Mouse (Mus musculus) liver, embryonic 12.5 days (tissue): Measurements from ENCODE around the gene Unc13c. TPM values are rescaled to one million over a fixed set of nuclear protein-coding genes. Genes with fewer than 3 reads are reported as not detected.

ENCODE experiments used
- ATAC-seq: fragments of 200-750 bp; cut with Nextera tagmentation; 2 replicates; pipeline ENCODE4 v1.8.0; 2017; ENCODE audit warnings: moderate number of reproducible peaks, mild to moderate bottlenecking, moderate library complexity
- H3K27ac ChIP-seq: fragments of 300-500 bp; sonication (generic); 2 replicates; pipeline ENCODE4 v1.5.1; 2016; ENCODE audit warnings: mild to moderate bottlenecking
- H3K27me3 ChIP-seq: fragments of 300-500 bp; sonication (generic); replicated peaks from 2 replicates; pipeline ENCODE4 v1.6.1; 2016; ENCODE audit warnings: mild to moderate bottlenecking, moderate library complexity
- H3K36me3 ChIP-seq: fragments of 300-500 bp; sonication (generic); 2 replicates; pipeline ENCODE4 v1.6.1; 2016; ENCODE audit warnings: mild to moderate bottlenecking, moderate library complexity
- H3K4me1 ChIP-seq: fragments of 300-500 bp; sonication (generic); 2 replicates; pipeline ENCODE4 v1.6.1; 2016
- H3K4me2 ChIP-seq: fragments of 300-500 bp; sonication (generic); 2 replicates; pipeline ENCODE4 v1.6.1; 2016; ENCODE audit warnings: mild to moderate bottlenecking, moderate library complexity
- H3K4me3 ChIP-seq: fragments of 300-500 bp; sonication (generic); 2 replicates; pipeline ENCODE4 v1.5.1; 2016; ENCODE audit warnings: mild to moderate bottlenecking, moderate library complexity
- H3K9ac ChIP-seq: fragments of 300-500 bp; sonication (generic); 2 replicates; pipeline ENCODE4 v1.6.1; 2016; ENCODE audit warnings: mild to moderate bottlenecking, moderate library complexity
- H3K9me3 ChIP-seq: fragments of 300-500 bp; sonication (generic); replicated peaks from 2 replicates; pipeline ENCODE4 v1.6.1; 2016; ENCODE audit warnings: mild to moderate bottlenecking, moderate library complexity
- WGBS: fragments of 180-500 bp; shearing (Covaris S2); methylation state at CpG from one replicate; pipeline ENCODE4 v1.1.7; 2016; ENCODE audit not compliant: insufficient replicate concordance; 5-methylcytosine and 5-hydroxymethylcytosine counted together
- polyA plus RNA-seq: library from polyadenylated mRNA; unstranded; fragments of >200 nt; fragmentation: Nextera tagmentation; extraction: Ambion mirVana; gene quantifications from 2 replicates; pipeline ENCODE4 v1.2.1, GENCODE M21; 2016

Gene Unc13c
- polyA plus RNA-seq, 1 experiment from 2014 or later, result 0.04 TPM

DNA sequence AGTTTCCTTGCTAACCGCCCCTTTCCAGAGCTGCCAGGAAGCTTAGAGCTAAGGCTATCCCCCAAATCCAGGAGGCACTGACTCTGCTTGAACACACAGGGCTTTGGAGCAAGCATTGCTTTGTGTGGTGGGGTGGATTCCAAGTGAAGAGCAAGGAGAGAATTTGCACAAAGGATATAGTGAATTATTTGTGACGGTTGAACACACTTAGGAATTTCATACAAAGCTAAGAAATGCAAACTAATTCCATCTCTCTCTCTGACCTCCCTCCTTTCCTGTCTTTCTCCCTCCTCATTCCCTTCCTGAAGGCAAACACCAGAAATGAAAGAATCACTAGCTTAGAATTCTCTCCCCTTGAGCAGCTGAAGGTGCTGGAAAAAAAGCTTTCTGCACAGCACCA is 271.7 kb downstream of the Unc13c start:
- H3K4me3 ChIP-seq, result no peak overlapping the region
- no peaks in the 10 kb centered on the region for H3K36me3 ChIP-seq
- WGBS, result 61% methylated on average over 2 of the region's 2 CpGs
- H3K27ac ChIP-seq, result no peak overlapping the region
- no peaks in the 10 kb centered on the region for H3K4me1 ChIP-seq
- no peak for ATAC-seq
- H3K4me2 ChIP-seq, result no peak overlapping the region
- no peaks in the 10 kb centered on the region for H3K9me3 ChIP-seq
- H3K9ac ChIP-seq, result no peak overlapping the region
- H3K27me3 ChIP-seq, result no peaks in the 10 kb centered on the region

DNA sequence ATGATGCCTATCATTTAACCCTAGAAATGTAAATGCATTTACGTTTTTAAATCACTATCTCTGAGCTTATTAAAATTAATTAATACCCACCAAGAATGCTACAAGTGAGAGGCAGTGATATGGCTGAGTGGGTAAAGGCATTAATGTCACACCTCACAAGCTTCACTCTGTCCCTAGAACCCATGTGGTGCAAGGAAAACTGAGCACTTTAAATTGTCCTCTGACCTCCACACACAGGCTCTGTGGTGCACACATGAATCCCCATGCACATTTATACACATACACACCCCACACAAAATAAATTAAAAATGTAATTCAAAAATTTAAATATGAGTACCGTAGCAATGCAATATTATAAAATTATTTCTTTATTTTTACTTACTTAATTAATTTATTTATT is 287.2 kb downstream of the Unc13c start:
- ATAC-seq, result no peak
- Histone ChIP-seq H3K4me3 (no peak overlapping the region), H3K4me2 (no peak overlapping the region), H3K4me1 (no peaks in the 10 kb centered on the region), H3K27me3 (no peaks in the 10 kb centered on the region), H3K9me3 (no peaks in the 10 kb centered on the region), H3K9ac (no peak overlapping the region), H3K27ac (no peak overlapping the region), H3K36me3 (no peaks in the 10 kb centered on the region)
- 56% methylated on average over 2 of the region's 2 CpGs for WGBS

DNA sequence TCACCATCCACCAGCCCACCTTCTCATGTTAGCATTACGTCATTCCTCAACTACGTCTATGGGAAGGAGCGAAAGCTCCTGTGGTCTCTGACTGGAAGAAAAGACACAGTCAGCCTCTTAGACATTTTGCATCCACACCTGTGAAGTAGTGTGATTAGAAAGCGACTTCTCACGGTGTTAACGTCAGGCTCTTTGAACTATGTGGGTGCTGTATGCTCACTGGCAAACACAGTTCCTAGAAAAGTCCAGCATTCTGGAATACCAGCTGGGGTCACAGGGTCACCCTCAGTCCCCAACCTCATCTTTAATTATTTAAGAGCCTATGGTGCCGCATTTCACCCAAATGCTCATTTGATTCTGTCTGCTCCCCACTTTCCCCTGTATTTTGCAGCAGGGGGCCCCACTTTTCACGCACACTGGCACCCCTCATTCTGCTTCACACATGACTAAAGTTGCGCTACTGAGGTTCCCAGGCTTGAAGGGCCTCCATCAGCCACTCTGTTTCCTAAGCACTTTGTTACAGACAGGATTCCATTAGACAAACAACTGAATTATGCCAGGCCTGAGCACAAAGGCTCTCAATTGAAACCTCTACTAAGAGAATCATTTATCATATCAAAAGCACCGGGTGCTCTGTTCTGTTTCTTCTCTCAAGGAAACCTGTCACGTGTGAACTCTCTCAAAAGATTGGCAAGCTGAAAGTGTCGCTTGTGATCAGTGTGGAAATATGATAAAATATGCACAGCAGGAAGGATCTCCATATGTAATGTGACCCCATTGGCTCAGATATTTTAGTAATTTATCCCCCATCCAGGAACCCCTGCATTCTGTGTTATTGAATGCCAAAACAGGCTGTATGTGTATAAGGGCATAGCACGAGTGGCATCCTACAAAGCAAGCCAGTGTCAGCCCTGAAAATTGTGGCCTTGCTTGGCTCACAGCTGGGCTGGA is 287.9 kb downstream of the Unc13c start:
- H3K27me3 ChIP-seq, result no peaks in the 10 kb centered on the region
- no peaks in the 10 kb centered on the region for H3K9me3 ChIP-seq
- H3K4me2 ChIP-seq, result no peak overlapping the region
- ATAC-seq, result no peak
- H3K27ac ChIP-seq, result no peak overlapping the region
- H3K36me3 ChIP-seq, result no peaks in the 10 kb centered on the region
- 64% methylated on average over 13 of the region's 13 CpGs for WGBS
- no peak overlapping the region for H3K4me3 ChIP-seq
- H3K4me1 ChIP-seq, result no peaks in the 10 kb centered on the region
- H3K9ac ChIP-seq, result no peak overlapping the region

DNA sequence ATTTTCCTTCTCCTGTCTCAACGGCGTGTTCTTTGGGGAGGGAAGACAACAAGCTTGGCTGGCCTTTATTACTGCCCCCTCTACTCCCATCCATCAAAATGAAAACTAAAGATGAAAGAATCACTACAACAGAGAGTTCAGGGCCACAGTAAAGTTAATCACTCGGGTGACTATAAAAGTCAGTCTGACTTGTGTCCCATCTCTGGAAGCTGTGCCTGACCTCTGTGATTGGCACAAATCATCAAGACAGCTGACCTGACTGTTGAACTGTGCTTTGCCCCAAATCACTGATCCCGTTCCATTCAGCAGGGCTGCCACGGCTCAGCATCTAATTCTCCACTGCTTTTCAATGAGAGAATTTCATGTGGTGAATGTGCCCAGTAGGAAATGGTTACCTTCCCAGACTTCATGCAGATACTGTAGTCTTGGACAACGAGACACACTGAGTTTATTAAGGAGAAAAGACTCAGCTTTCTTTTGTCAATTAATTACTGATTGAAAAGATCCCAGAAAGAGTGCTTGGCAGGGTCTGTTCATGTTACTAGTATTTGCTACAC is 297.0 kb downstream of the Unc13c start:
- Histone ChIP-seq H3K36me3 (no peaks in the 10 kb centered on the region), H3K27ac (no peak overlapping the region), H3K4me2 (no peak overlapping the region), H3K9me3 (no peaks in the 10 kb centered on the region), H3K4me1 (no peaks in the 10 kb centered on the region), H3K4me3 (no peak overlapping the region), H3K9ac (no peak overlapping the region), H3K27me3 (no peaks in the 10 kb centered on the region)
- 60% methylated on average over 6 of the region's 6 CpGs for WGBS
- no peak for ATAC-seq

DNA sequence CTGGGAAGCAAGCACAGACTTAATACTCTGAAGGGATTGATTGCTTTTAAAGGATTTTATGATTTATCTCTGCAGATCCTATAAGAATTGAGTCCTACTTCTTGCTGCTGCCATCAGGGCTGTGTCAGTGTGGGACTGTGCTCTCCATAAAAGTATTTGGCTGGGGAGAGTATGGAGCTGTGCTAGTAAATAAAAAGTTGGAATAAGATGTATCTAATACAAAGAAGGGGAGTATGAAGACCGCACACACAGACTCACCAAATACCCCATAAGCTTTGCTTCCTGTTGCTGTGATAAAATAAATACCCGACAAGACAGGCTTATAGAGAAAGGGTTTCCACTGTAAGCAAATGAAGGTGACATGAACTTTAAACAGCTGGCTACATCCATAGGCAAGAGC is 298.7 kb downstream of the Unc13c start:
- ATAC-seq, result no peak
- no peak overlapping the region for H3K4me3 ChIP-seq
- H3K27me3 ChIP-seq, result no peaks in the 10 kb centered on the region
- H3K9ac ChIP-seq, result no peak overlapping the region
- no peaks in the 10 kb centered on the region for H3K36me3 ChIP-seq
- no peaks in the 10 kb centered on the region for H3K4me1 ChIP-seq
- 60% methylated on average over 2 of the region's 2 CpGs for WGBS
- H3K4me2 ChIP-seq, result no peak overlapping the region
- H3K9me3 ChIP-seq, result no peaks in the 10 kb centered on the region
- no peak overlapping the region for H3K27ac ChIP-seq

DNA sequence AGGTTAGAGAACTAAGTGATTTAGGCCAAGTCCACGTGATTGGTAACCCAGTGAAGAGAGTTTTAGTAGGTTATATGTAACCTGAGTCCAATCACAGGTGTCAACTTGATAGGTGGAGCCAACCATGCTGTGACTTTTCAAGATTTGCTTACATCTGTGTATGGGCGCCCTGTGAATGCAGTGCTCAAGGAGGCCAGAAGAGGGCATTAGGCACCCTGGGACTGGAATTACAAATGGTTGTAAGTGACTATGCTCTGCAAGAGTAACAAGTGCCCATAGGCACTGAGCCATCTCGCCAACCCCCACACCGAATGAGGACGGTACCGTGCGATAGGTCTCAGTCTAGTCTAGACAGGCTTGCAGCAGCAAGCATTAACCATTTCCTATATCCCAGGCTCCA is 305.9 kb downstream of the Unc13c start:
- Histone ChIP-seq H3K4me2 (no peak overlapping the region), H3K27ac (no peak overlapping the region), H3K27me3 (no peaks in the 10 kb centered on the region), H3K9me3 (no peaks in the 10 kb centered on the region), H3K4me1 (no peaks in the 10 kb centered on the region), H3K4me3 (no peak overlapping the region), H3K9ac (no peak overlapping the region), H3K36me3 (no peaks in the 10 kb centered on the region)
- 76% methylated on average over 7 of the region's 7 CpGs for WGBS
- no peak for ATAC-seq

DNA sequence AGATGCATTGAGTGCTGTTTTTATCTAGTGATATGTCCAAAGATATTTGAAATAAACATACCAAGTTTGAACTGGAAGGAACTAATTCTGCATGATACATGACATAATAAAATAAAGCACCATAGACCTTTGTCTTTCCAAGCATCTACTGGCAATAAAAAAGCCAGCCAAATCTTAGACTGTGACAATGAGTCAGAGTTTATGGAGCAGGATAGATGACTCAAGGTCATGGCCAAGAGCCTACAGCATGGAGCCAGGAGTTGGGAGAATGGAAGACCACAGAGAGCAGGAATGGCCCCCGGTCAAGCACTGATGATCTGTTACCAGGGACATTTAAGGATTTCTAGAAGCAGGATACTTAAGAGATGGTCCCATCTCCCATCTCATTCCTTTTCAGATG is 319.7 kb downstream of the Unc13c start:
- ATAC-seq, result no peak
- no peaks in the 10 kb centered on the region for H3K4me1 ChIP-seq
- H3K9ac ChIP-seq, result no peak overlapping the region
- H3K4me2 ChIP-seq, result no peak overlapping the region
- WGBS, result 74% methylated on average over 1 of the region's 1 CpGs
- H3K27ac ChIP-seq, result no peak overlapping the region
- H3K36me3 ChIP-seq, result no peaks in the 10 kb centered on the region
- H3K27me3 ChIP-seq, result no peaks in the 10 kb centered on the region
- H3K9me3 ChIP-seq, result no peaks in the 10 kb centered on the region
- no peak overlapping the region for H3K4me3 ChIP-seq

DNA sequence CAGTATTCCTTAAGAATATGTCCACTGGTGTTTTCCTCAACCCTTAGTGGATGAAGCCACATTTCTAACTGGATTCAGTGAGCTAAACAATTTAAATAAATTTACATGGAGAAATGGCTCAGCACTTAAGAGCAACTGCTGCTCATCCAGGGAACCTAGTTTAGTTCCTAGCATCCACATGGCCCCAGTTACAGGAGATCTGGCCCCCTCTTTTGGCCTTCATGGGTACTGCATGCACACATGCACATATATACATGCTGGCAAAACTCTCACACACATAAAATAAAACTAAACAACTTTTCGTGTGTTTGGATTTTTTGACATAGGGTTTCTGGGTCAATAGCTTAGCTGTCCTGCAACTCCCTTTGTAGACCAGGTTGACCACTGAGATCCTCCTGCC is 330.6 kb downstream of the Unc13c start:
- Histone ChIP-seq H3K4me2 (no peak overlapping the region), H3K4me1 (no peaks in the 10 kb centered on the region), H3K9me3 (no peaks in the 10 kb centered on the region), H3K4me3 (no peak overlapping the region), H3K9ac (no peak overlapping the region), H3K27me3 (no peaks in the 10 kb centered on the region), H3K36me3 (no peaks in the 10 kb centered on the region), H3K27ac (no peak overlapping the region)
- no peak for ATAC-seq
- 79% methylated on average over 1 of the region's 1 CpGs for WGBS

DNA sequence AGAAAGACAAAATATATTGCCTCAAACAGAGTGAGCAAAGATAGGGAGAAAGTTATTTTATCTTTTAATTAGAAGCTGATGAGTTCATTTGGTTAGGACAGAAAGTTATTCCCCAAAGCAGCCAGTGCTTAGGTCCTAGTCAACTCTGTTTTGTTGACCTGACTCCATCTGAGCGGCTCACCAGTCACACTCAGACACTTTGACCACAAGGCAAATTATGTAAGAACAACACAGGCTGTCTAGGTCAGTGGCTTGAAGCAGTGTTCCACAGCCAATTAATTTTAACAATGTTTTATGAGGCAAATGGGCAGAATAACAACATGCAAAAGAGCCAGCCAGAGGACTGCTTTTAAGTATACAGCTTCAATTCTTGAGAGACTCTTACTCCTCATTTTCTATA is 343.6 kb downstream of the Unc13c start:
- no peak overlapping the region for H3K4me3 ChIP-seq
- 50% methylated on average over 1 of the region's 1 CpGs for WGBS
- no peaks in the 10 kb centered on the region for H3K27me3 ChIP-seq
- H3K9me3 ChIP-seq, result no peaks in the 10 kb centered on the region
- H3K4me2 ChIP-seq, result no peak overlapping the region
- H3K36me3 ChIP-seq, result no peaks in the 10 kb centered on the region
- H3K4me1 ChIP-seq, result no peaks in the 10 kb centered on the region
- no peak overlapping the region for H3K27ac ChIP-seq
- H3K9ac ChIP-seq, result no peak overlapping the region
- no peak for ATAC-seq

DNA sequence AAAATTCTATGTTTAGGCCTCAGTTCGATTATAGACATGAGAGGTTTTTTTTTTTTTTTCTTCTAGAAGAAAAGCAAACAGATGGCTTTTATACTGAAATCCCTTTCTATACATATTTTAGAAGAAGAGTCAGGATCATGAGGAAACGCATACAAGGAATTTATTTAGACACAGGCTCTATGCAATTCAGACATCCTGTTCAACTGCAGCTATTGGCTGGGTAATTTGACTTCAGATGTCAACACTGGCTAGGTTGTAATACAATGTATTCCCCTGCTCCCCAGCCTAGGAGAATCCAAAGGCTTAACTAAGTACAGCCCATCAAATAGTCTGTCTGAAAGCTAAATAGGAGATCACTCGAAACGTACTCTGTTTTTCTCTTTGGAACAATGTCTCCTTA is 355.9 kb downstream of the Unc13c start:
- H3K4me1 ChIP-seq, result no peaks in the 10 kb centered on the region
- H3K4me2 ChIP-seq, result no peak overlapping the region
- ATAC-seq, result no peak
- 63% methylated on average over 4 of the region's 4 CpGs for WGBS
- H3K36me3 ChIP-seq, result no peaks in the 10 kb centered on the region
- no peaks in the 10 kb centered on the region for H3K9me3 ChIP-seq
- H3K27me3 ChIP-seq, result no peaks in the 10 kb centered on the region
- H3K9ac ChIP-seq, result no peak overlapping the region
- H3K4me3 ChIP-seq, result no peak overlapping the region
- H3K27ac ChIP-seq, result no peak overlapping the region

DNA sequence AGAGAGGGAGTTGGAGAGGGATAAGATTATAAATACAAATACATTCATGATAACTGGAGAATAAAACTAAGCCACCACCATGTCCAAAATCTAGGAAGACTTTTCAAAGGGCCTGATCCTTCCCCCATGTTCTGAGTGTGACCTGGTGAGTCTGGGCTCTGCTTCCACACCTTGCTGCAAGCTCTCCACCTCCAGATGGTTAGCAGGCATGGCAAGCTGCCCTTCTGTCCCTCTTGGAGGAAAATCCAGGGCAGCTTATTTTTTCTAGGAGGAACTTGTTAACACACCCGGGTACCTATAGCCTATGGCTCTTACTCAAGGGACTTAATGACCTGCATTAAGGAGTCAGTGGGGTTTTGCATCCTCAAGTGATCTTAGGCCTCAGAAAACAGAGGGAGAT is 364.8 kb downstream of the Unc13c start:
- Histone ChIP-seq H3K36me3 (no peaks in the 10 kb centered on the region), H3K4me2 (no peak overlapping the region)

DNA sequence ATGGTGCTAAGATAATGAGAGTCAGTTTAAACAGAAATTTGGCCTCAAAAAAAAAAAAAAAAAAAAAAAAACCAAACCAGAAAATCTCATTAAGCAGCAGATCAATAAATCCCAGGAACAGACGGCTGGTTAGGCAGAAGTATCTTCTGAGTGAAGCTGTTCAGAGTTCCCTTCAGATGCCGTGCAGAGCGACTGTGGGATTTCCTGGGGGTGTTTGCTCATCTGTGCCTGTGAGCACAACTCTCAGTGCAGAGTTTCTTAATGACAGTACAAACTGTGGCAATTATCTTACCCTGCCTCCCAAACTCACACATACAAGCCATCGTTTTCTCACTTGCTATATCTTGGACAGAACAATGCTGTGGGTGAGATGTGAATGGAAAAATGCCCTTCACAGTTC is 403.2 kb downstream of the Unc13c start:
- Histone ChIP-seq H3K27ac (no peak overlapping the region), H3K27me3 (no peaks in the 10 kb centered on the region), H3K4me2 (no peak overlapping the region), H3K4me1 (no peaks in the 10 kb centered on the region), H3K9ac (no peak overlapping the region), H3K36me3 (no peaks in the 10 kb centered on the region), H3K4me3 (no peak overlapping the region), H3K9me3 (no peaks in the 10 kb centered on the region)
- ATAC-seq, result no peak
- 48% methylated on average over 4 of the region's 4 CpGs for WGBS

More for the DNA sequence above, 364.8 kb downstream of the Unc13c start:
- 35% methylated on average over 1 of the region's 1 CpGs for WGBS
- no peak overlapping the region for H3K27ac ChIP-seq
- H3K9ac ChIP-seq, result no peak overlapping the region
- no peak for ATAC-seq
- no peaks in the 10 kb centered on the region for H3K27me3 ChIP-seq
- H3K9me3 ChIP-seq, result no peaks in the 10 kb centered on the region
- H3K4me1 ChIP-seq, result no peaks in the 10 kb centered on the region
- no peak overlapping the region for H3K4me3 ChIP-seq
